Mouse (Mus musculus) neutrophil, adult 65 days (primary cell): ENCODE results near the gene Amn. TPM values are rescaled to one million over a fixed set of nuclear protein-coding genes. Genes with fewer than 3 reads are reported as not detected.

ENCODE experiments used
- total RNA-seq: library from RNA; stranded (reverse); gene quantifications from 2 replicates; pipeline ENCODE4 v1.2.4, GENCODE M21; 2023

Amn gene
- 1.2 TPM in 1 of 2 replicates, not detected in the other for total RNA-seq

DNA sequence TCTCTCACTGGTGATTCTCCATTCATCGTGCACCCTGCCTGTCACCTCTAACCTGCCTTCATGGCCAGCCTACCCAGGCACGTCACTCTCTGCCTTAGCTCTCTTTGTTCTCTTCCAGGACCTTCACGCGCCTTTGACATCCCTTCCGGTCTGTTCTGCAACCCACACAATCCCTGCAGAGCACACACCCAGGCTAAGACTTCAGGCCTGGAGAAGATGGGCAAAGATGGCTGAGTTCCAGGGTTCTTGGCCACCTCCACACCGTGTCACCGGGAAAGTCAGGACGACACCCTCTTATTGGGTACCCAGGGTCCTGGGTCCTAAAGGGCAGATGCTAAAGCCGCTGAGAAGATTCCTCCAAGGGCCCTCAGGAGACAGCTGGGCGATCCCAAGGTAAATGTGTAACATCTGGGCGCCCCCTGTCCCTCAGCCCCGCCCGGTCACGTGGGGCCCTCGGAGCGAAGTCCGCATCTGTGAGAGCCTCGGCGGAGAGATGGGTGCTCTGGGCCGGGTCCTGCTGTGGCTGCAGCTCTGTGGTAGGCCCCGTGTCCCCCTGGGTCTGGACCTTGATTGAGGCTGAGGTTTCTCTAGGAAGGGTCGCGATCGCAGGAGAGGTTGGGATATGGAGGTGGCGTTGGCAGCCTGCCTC lies at the start of gene Amn:
TSS of gene Amn (plus strand) at position 467 of the 649 bp plus-strand sequence.

Other genes with a start within 250 kb of the Amn start
- 39.5 and 45.7 TPM in 2 replicates for gene Rcor1, start 231.7 kb upstream of the Amn start, total RNA-seq
- gene Traf3, start 104.7 kb upstream of the Amn start, total RNA-seq, result 37.2 and 58.5 TPM in 2 replicates
- gene 4930595D18Rik, start 86.6 kb upstream of the Amn start, total RNA-seq, result not detected in 2 replicates
- 14.0 and 16.5 TPM in 2 replicates for gene Cdc42bpb, start 106.6 kb downstream of the Amn start, total RNA-seq
- not detected in 2 replicates for gene Lbhd2, start 135.7 kb downstream of the Amn start, total RNA-seq
- gene Exoc3l4, start 145.9 kb downstream of the Amn start, total RNA-seq, result 0.59 and 0.92 TPM in 2 replicates
- 237 and 263 TPM in 2 replicates for gene Tnfaip2, start 171.4 kb downstream of the Amn start, total RNA-seq
- 0.51 TPM in 1 of 2 replicates, not detected in the other for gene Gm266, start 214.7 kb downstream of the Amn start, total RNA-seq